Mouse (Mus musculus) embryonic facial prominence, embryonic 12.5 days (tissue): ENCODE measurements around the gene Zdhhc1. TPM values are rescaled to one million over a fixed set of nuclear protein-coding genes. Genes with fewer than 3 reads are reported as not detected.
A peak's percentile ranks its signal among the peaks of the same experiment; 100 is the strongest.

ENCODE experiments used
- ATAC-seq: fragments of 200-750 bp; cut with Nextera tagmentation; 2 replicates; pipeline ENCODE4 v1.8.0; 2017; ENCODE audit not compliant: insufficient number of reproducible peaks, insufficient read depth, low FRiP score, low TSS enrichment
- H3K27ac ChIP-seq: fragments of 300-500 bp; sonication (generic); 2 replicates; pipeline ENCODE4 v1.5.1; 2016; ENCODE audit warnings: mild to moderate bottlenecking
- H3K27me3 ChIP-seq: fragments of 300-500 bp; sonication (generic); 2 replicates; pipeline ENCODE4 v1.6.1; 2016; ENCODE audit warnings: mild to moderate bottlenecking, moderate library complexity
- H3K36me3 ChIP-seq: fragments of 300-500 bp; sonication (generic); 2 replicates; pipeline ENCODE4 v1.6.1; 2016; ENCODE audit warnings: mild to moderate bottlenecking
- H3K4me1 ChIP-seq: fragments of 300-500 bp; sonication (generic); 2 replicates; pipeline ENCODE4 v1.6.1; 2016
- H3K4me2 ChIP-seq: fragments of 300-500 bp; sonication (generic); replicated peaks from 2 replicates; pipeline ENCODE4 v1.6.1; 2016; ENCODE audit warnings: mild to moderate bottlenecking, moderate library complexity
- H3K4me3 ChIP-seq: fragments of 300-500 bp; sonication (generic); 2 replicates; pipeline ENCODE4 v1.5.1; 2016; ENCODE audit warnings: mild to moderate bottlenecking
- H3K9ac ChIP-seq: fragments of 300-500 bp; sonication (generic); 2 replicates; pipeline ENCODE4 v1.6.1; 2016; ENCODE audit warnings: mild to moderate bottlenecking, moderate library complexity
- H3K9me3 ChIP-seq: fragments of 300-500 bp; sonication (generic); 2 replicates; pipeline ENCODE4 v1.6.1; 2016; ENCODE audit warnings: mild to moderate bottlenecking, moderate library complexity
- WGBS: fragments of 180-500 bp; shearing (Covaris S2); methylation state at CpG from one replicate; pipeline ENCODE4 v1.1.7; 2016; 5-methylcytosine and 5-hydroxymethylcytosine counted together
- polyA plus RNA-seq: library from polyadenylated mRNA; unstranded; fragments of >200 nt; fragmentation: Nextera tagmentation; extraction: Ambion mirVana; gene quantifications from 2 replicates; pipeline ENCODE4 v1.2.1, GENCODE M21; 2016

Gene Zdhhc1
- polyA plus RNA-seq, 1 experiment from 2014 or later = 41.8 TPM

DNA sequence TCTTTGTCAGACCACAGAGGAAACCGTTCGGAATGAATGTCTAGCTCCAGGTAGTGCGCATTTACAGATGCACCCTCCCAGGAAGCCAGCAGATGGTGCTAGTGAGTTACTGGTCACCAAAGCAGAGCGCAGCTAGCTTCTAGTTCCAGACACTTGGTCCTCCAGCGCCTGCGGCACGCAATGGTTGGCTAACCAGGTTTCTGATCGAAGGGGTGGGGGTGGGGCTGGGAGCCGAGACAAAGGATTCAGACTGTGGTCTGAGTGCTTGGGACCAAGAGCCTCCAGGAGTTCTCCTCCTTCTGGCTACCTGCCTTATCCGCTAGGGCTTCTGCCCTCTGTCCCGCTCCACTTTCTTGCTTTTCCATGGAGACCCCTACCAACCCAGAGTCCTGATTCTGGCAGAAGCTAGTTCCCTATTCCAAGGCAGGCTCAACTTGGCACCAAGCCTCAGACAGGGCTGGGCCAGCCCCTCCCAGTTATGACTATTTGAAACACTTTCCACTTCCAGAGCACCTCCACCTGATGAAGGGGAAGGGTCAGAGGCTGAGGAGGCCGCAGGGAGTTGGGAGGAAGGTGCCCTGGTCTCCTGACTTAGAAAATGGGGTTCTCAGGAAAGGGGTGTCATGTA is 19.4 kb upstream of the Zdhhc1 start:
- no peak overlapping the region for H3K27ac ChIP-seq
- peak overlapping the region; percentile 6 for H3K4me3 ChIP-seq
- H3K4me2 ChIP-seq = peak overlapping the region; percentile 42
- H3K4me1 ChIP-seq = peaks cover 34% of the 10 kb centered on the region
- no peak overlapping the region for H3K9ac ChIP-seq
- no peaks in the 10 kb centered on the region for H3K36me3 ChIP-seq
- 11% methylated on average over 12 of the region's 12 CpGs for WGBS
- no peak for ATAC-seq
- peaks cover 17% of the 10 kb centered on the region for H3K27me3 ChIP-seq
- H3K9me3 ChIP-seq = no peaks in the 10 kb centered on the region

DNA sequence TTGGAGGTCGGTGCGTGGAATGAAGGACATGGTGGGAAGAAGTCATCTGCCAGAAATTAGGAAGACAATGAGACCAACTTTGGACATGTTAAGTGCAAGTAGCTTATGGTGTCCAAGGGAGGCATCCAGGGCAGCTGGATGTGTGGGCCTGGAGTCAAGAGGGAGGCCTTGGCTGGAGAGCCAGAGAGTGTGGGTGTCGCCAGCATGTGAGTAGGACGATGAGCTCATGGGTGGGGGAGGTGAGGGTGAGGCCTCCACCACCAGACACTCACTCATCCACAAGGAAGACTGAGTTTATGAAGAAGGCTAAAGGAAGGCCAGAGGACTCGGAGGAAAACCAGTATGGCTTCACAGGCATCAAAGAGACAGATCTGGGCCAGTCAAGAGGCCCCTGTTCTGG is 18.0 kb upstream of the Zdhhc1 start:
- ATAC-seq = no peak
- 78% methylated on average over 5 of the region's 5 CpGs for WGBS

DNA sequence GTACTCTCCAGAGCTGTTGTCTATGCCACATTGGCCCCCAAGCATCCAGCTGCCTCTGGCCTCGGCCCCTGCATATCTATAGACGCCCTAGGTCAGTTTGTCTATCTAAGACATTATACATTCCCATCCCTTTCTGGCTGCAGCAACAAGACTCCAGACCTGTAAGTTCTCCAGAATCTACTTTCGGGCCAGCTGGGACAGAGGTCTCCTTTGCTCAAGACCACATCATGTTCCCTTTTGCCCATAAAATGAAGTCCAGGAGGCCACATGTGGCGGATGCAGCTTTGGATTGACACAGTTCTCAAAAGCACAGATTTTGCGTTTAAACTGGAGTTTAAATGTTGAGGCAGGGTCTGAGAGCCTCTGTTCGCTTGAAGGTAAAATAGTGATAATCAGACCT is 17.5 kb upstream of the Zdhhc1 start:
- Histone ChIP-seq H3K4me1 (peaks cover 31% of the 10 kb centered on the region), H3K4me3 (no peak overlapping the region), H3K9ac (no peak overlapping the region), H3K9me3 (no peaks in the 10 kb centered on the region), H3K36me3 (no peaks in the 10 kb centered on the region), H3K27ac (no peak overlapping the region), H3K27me3 (peaks cover 10% of the 10 kb centered on the region), H3K4me2 (no peak overlapping the region)
- WGBS = 76% methylated on average over 6 of the region's 6 CpGs
- no peak for ATAC-seq

More for the DNA sequence above, 18.0 kb upstream of the Zdhhc1 start:
- Histone ChIP-seq H3K4me3 (no peak overlapping the region), H3K36me3 (no peaks in the 10 kb centered on the region), H3K4me2 (no peak overlapping the region), H3K4me1 (peaks cover 31% of the 10 kb centered on the region), H3K9me3 (no peaks in the 10 kb centered on the region), H3K27me3 (peaks cover 13% of the 10 kb centered on the region), H3K27ac (no peak overlapping the region), H3K9ac (no peak overlapping the region)

- no peak overlapping the region for H3K4me3 ChIP-seq
- H3K4me1 ChIP-seq = peaks cover 24% of the 10 kb centered on the region
- H3K27me3 ChIP-seq = no peaks in the 10 kb centered on the region
- H3K27ac ChIP-seq = peak overlapping the region; percentile 72; the same call in 1 of the 2 replicates
- ATAC-seq = no peak
- no peak overlapping the region for H3K4me2 ChIP-seq
- H3K9ac ChIP-seq = no peak overlapping the region
- no peaks in the 10 kb centered on the region for H3K36me3 ChIP-seq
- no peaks in the 10 kb centered on the region for H3K9me3 ChIP-seq
- 29% methylated on average over 12 of the region's 12 CpGs for WGBS
These were observed 13.5 kb upstream of the Zdhhc1 start for GRCm38 (mm10) chr8:105509997-105510735.

DNA sequence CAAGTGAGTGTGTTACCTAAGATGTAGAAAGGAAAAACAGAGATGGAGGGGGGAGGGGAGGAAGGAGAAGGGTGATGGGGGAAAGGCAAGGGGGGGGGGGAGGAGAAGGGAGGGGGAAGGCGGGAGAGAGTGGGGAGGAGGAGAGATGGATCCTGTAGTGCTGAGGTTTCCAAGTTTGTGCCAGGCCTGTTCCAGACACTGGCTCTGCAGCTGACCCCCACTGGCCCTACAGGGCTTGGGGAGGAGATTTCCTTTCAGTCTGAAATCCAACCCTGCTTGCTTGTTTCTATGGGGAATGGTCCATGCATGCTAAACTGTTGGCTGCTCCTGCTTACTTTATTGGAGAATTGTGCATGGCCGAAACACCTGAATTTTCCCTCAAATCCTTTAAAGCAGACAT is 12.1 kb upstream of the Zdhhc1 start:
- ATAC-seq = no peak
- no peaks in the 10 kb centered on the region for H3K9me3 ChIP-seq
- H3K27ac ChIP-seq = peak overlapping the region; percentile 72
- no peaks in the 10 kb centered on the region for H3K36me3 ChIP-seq
- H3K4me2 ChIP-seq = no peak overlapping the region
- peaks cover 24% of the 10 kb centered on the region for H3K4me1 ChIP-seq
- no peak overlapping the region for H3K4me3 ChIP-seq
- 32% methylated on average over 1 of the region's 2 CpGs for WGBS
- H3K9ac ChIP-seq = no peak overlapping the region
- no peaks in the 10 kb centered on the region for H3K27me3 ChIP-seq

- H3K9ac ChIP-seq = no peak overlapping the region
- no peaks in the 10 kb centered on the region for H3K36me3 ChIP-seq
- H3K4me3 ChIP-seq = no peak overlapping the region
- peaks cover 24% of the 10 kb centered on the region for H3K4me1 ChIP-seq
- no peak overlapping the region for H3K4me2 ChIP-seq
- no peak for ATAC-seq
- H3K27me3 ChIP-seq = no peaks in the 10 kb centered on the region
- no peak overlapping the region for H3K27ac ChIP-seq
- WGBS = 75% methylated on average over 6 of the region's 6 CpGs
- H3K9me3 ChIP-seq = no peaks in the 10 kb centered on the region
These were observed 10.3 kb upstream of the Zdhhc1 start for GRCm38 (mm10) chr8:105506977-105507376.

DNA sequence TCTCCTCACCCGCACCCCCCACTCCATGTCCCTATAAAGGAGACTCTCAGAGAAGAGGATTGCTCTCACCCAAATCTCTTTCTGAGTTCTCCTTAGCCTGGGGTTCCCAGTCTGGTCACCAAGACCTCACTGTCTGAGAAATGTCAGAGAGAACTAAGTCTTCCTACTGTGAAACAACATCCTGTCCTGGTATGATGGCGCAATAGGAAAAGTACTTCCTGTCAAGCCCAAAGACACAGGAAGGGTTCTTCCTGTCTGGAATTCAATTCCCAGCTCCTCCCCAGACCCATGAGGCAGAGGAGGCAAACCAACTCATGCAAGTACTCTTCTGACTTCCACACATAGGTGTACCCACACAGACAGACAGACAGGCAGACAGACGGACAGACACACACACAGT is 7.9 kb upstream of the Zdhhc1 start:
- no peak overlapping the region for H3K4me3 ChIP-seq
- H3K9me3 ChIP-seq = no peaks in the 10 kb centered on the region
- H3K9ac ChIP-seq = no peak overlapping the region
- no peak overlapping the region for H3K4me2 ChIP-seq
- WGBS = 91% methylated on average over 3 of the region's 3 CpGs
- no peak overlapping the region for H3K27ac ChIP-seq
- ATAC-seq = no peak
- H3K27me3 ChIP-seq = no peaks in the 10 kb centered on the region
- H3K36me3 ChIP-seq = no peaks in the 10 kb centered on the region
- peaks cover 13% of the 10 kb centered on the region for H3K4me1 ChIP-seq

GRCm38 (mm10) chr8:105499787-105500186 is 3.1 kb upstream of the Zdhhc1 start:
- Histone ChIP-seq H3K4me1 (peaks cover 13% of the 10 kb centered on the region), H3K9me3 (no peaks in the 10 kb centered on the region), H3K4me2 (no peak overlapping the region), H3K27ac (no peak overlapping the region), H3K4me3 (no peak overlapping the region), H3K27me3 (no peaks in the 10 kb centered on the region), H3K9ac (no peak overlapping the region), H3K36me3 (no peaks in the 10 kb centered on the region)
- WGBS = 71% methylated on average over 12 of the region's 12 CpGs
- no peak for ATAC-seq

DNA sequence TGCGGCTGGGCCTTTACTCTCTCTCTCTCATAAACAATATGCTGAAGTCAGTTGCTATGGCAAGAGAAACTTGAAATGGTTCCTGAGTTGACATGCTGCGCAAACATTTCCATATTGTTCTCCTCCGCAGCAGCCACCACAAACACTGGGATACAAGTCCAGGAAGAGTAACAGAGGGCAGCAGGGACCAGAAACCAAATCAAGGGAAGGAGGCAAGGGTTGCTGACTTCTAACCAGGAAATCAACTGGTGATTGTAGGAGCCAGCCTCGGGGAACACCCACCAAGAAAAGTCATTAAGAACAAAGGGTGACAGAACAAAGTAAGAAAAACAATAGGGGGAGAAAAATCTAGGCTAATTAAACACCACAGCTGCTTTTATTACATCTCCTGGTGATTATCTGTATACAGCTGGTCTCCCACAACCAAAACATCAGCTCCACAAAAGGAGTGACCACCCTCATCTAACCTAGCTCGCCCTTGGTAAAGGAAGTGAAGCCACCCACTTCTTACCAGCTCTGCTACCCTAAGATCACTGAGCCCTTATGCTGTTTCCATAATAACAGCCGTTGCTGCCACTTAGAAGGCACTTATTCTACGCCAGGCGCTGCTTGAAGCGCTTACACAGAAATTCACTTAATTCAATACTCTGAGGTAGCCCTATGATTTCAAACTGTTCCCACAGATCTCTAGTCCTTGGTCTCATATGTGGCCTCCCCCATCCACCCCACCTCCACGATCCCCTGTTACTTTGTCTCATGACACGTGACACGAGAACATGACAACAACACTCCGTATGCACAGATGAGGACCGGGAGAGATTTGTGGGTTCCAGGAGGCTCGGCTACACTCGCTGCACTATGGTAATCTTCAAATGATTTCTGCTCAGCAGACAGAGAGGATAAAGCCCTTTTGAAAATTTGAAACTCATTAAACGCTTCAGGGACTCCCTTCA is 1.1 kb downstream of the Zdhhc1 start:
- Histone ChIP-seq H3K9me3 (no peaks in the 10 kb centered on the region), H3K4me3 (peak overlapping the region; percentile 79), H3K27ac (peak overlapping the region; percentile 61; the same call in 1 of the 2 replicates), H3K4me1 (peaks cover 26% of the 10 kb centered on the region), H3K36me3 (no peaks in the 10 kb centered on the region), H3K4me2 (peak overlapping the region; percentile 88), H3K9ac (peak overlapping the region; percentile 91; the same call in 1 of the 2 replicates), H3K27me3 (no peaks in the 10 kb centered on the region)
- 39% methylated on average over 17 of the region's 17 CpGs for WGBS
- ATAC-seq = no peak

GRCm38 (mm10) chr8:105494566-105494965 is 2.1 kb downstream of the Zdhhc1 start:
- Histone ChIP-seq H3K9ac (no peak overlapping the region), H3K4me2 (no peak overlapping the region), H3K4me3 (no peak overlapping the region), H3K4me1 (peaks cover 26% of the 10 kb centered on the region), H3K36me3 (no peaks in the 10 kb centered on the region), H3K27ac (no peak overlapping the region), H3K27me3 (no peaks in the 10 kb centered on the region), H3K9me3 (no peaks in the 10 kb centered on the region)
- 78% methylated on average over 3 of the region's 3 CpGs for WGBS
- no peak for ATAC-seq

DNA sequence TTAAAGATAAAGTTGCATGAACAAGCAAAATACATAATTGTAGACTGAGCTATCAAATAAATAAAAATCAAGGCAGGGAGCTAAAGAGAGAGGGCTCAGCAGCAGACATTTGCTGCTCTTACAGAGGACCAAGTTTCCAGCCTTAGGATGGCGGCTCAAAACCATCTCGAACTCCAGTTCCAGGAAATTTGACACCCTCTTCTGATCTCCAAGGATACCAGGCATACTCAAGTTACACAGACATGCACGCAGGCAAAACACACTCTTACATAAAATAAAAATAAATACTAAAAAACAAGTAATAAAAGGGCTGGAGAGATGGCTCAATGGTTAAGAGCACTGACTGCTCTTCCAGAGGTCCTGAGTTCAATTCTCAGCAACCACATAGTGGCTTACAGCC is 3.2 kb downstream of the Zdhhc1 start:
- no peak overlapping the region for H3K4me3 ChIP-seq
- H3K27ac ChIP-seq = no peak overlapping the region
- ATAC-seq = no peak
- H3K9me3 ChIP-seq = no peaks in the 10 kb centered on the region
- H3K27me3 ChIP-seq = no peaks in the 10 kb centered on the region
- 7% methylated on average over 3 of the region's 3 CpGs for WGBS
- no peak overlapping the region for H3K9ac ChIP-seq
- H3K4me1 ChIP-seq = peaks cover 26% of the 10 kb centered on the region
- no peaks in the 10 kb centered on the region for H3K36me3 ChIP-seq
- no peak overlapping the region for H3K4me2 ChIP-seq
